Mouse (Mus musculus): ENCODE measurements around the gene Ttll3.

DNA sequence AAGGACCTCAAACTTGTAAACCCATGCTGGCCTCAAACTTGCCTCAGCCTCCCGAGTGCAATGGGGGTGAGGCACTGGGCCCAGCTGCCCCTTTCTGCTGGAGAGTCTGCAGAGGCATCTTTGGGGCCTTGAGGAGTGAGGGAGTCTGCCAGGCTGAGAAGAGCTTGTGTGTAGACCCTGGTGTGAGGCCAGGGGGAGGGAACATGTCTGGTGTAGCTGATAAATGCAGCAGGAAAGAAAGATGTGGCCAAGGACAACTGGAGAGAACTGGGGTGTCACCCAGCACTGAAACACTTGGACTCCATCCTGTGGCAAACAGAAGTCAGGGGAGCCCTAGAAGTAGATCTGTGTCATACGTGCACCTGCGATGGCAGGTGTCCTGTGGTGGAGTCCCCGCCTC, 15.6 kb upstream of the Ttll3 start:
- TF ChIP-seq CTCF (IDR thresholded peaks at IDR 0.05; ENCODE audit: control insufficient read depth, insufficient read depth, insufficient read length) (no peak), MYOG (IDR thresholded peaks at IDR 0.05; ENCODE audit: control insufficient read depth, extremely low read depth, insufficient read length) (no peak), CEBPB (IDR thresholded peaks at IDR 0.05; ENCODE audit: low read depth) (no peak), MAX (IDR thresholded peaks at IDR 0.05) (no peak), USF1 (IDR thresholded peaks at IDR 0.05; ENCODE audit: low read depth) (no peak), FOSL1 (IDR thresholded peaks at IDR 0.05; ENCODE audit: insufficient read depth, low read length, poor library complexity, severe bottlenecking) (no peak)

Measured in C2C12 (cell line).